Mouse (Mus musculus): Measurements from ENCODE around the gene Atp9a. TPM values are rescaled to one million over a fixed set of nuclear protein-coding genes. Genes with fewer than 3 reads are reported as not detected.

Gene Atp9a
- polyA plus RNA-seq, 1 experiment from 2014 or later, result 1.8 TPM

GRCm38 (mm10) chr2:168660344-168660743 is 81.9 kb downstream of the Atp9a start:
- Histone ChIP-seq H3K4me2 (no peak overlapping the region), H3K27me3 (no peaks in the 10 kb centered on the region), H3K4me3 (replicated peaks) (no peak overlapping the region), H3K9ac (no peak overlapping the region), H3K9me3 (replicated peaks) (no peaks in the 10 kb centered on the region), H3K36me3 (no peaks in the 10 kb centered on the region), H3K27ac (no peak overlapping the region), H3K4me1 (replicated peaks) (0 out of 2 replicates have a peak, but pooled peaks cover under 1% of the 10 kb centered on the region)
- ATAC-seq (ENCODE audit: low read depth) (no peak), DNase-seq (no peak)
- WGBS (ENCODE audit: insufficient replicate concordance), result 41% methylated on average over 5 of the region's 5 CpGs

GRCm38 (mm10) chr2:168658551-168658950 is 83.7 kb downstream of the Atp9a start:
- Histone ChIP-seq H3K36me3 (no peaks in the 10 kb centered on the region), H3K4me2 (no peak overlapping the region), H3K27ac (no peak overlapping the region), H3K9me3 (replicated peaks) (no peaks in the 10 kb centered on the region), H3K27me3 (no peaks in the 10 kb centered on the region), H3K9ac (no peak overlapping the region), H3K4me3 (replicated peaks) (no peak overlapping the region), H3K4me1 (replicated peaks) (peaks cover 16% of the 10 kb centered on the region)
- no peak for ATAC-seq (ENCODE audit: low read depth)
- DNase-seq, result no peak
- 69% methylated on average over 11 of the region's 11 CpGs for WGBS (ENCODE audit: insufficient replicate concordance)

DNA sequence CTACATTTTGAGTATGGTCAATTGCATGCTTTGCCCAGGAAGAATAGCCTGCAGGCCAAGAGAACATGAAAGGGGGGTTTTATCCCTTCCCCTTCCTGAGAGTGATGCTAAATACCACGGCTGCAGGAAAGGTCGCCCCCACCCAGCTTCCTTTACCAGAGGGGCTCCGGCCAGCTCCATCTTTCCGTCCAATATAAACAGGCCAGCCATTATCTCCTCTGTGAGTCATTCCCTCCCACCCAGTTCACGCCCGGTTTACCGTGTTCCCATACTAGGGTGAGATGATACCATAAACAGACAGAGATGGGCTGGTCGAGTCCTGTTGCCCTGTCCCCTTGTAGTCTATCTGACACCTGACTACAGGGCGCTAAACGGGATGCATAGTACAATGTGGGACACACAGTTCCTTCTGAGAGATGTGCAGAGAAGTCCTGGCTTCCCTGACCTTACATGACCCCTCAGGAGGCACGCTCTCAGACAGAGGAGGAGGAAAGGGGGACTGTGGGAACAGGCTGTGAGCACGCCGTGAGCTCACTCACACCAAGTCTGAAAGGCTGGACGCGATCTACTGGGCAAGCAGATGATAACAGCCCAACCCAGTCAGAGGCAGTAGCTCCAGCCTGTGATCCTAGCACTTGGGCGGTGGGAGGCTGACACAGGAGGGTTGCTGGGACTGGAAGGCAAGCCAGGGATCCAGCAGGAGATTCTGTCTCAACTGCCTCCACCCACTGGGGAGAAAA is 85.5 kb downstream of the Atp9a start:
- ATAC-seq (ENCODE audit: low read depth), result no peak
- no peak overlapping the region for H3K4me3 ChIP-seq (replicated peaks)
- 36% methylated on average over 16 of the region's 16 CpGs for WGBS (ENCODE audit: insufficient replicate concordance)

GRCm38 (mm10) chr2:168654983-168655669 is 87.1 kb downstream of the Atp9a start:
- H3K9ac ChIP-seq, result no peak overlapping the region
- no peaks in the 10 kb centered on the region for H3K9me3 ChIP-seq (replicated peaks)
- no peaks in the 10 kb centered on the region for H3K27me3 ChIP-seq
- 47% methylated on average over 17 of the region's 17 CpGs for whole genome bisulfite sequencing (ENCODE audit: insufficient replicate concordance)
- no peak overlapping the region for H3K4me2 ChIP-seq
- no peak overlapping the region for H3K4me3 ChIP-seq (replicated peaks)
- no peak for DNase-seq
- peaks cover 16% of the 10 kb centered on the region for H3K4me1 ChIP-seq (replicated peaks)
- ATAC-seq (ENCODE audit: low read depth), result no peak
- no peak overlapping the region for H3K27ac ChIP-seq
- no peaks in the 10 kb centered on the region for H3K36me3 ChIP-seq

More for the DNA sequence above, 85.5 kb downstream of the Atp9a start:
- Histone ChIP-seq H3K9me3 (replicated peaks) (no peaks in the 10 kb centered on the region), H3K27ac (no peak overlapping the region), H3K4me1 (replicated peaks) (peaks cover 16% of the 10 kb centered on the region), H3K9ac (no peak overlapping the region), H3K4me2 (no peak overlapping the region), H3K27me3 (no peaks in the 10 kb centered on the region), H3K36me3 (no peaks in the 10 kb centered on the region)
- DNase-seq, result no peak

DNA sequence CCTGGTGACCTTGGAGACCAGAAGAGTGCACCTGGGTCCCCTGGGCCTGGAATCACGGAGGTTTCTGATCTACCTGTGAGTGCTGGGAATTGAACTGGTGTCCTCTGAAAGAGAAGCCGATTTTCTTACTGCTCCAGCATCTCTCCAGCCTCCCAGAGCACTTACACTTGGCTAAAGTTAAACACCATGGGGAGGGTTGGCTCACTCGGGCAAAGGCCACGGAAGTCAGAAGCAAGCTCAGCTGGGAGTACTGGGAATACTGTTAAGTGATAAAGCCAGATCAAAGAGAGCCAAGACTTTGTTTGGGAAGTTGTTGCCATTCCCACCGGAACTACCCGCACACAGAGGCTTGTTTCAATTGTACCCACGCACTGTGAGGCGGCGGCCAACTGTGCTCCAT is 87.7 kb downstream of the Atp9a start:
- 60% methylated on average over 9 of the region's 9 CpGs for WGBS (ENCODE audit: insufficient replicate concordance)
- ATAC-seq (ENCODE audit: low read depth), result no peak
- H3K4me3 ChIP-seq (replicated peaks), result no peak overlapping the region
- no peaks in the 10 kb centered on the region for H3K36me3 ChIP-seq
- H3K4me1 ChIP-seq (replicated peaks), result peaks cover 16% of the 10 kb centered on the region
- H3K9me3 ChIP-seq (replicated peaks), result no peaks in the 10 kb centered on the region
- no peak for DNase-seq
- no peak overlapping the region for H3K9ac ChIP-seq
- H3K4me2 ChIP-seq, result no peak overlapping the region
- H3K27me3 ChIP-seq, result no peaks in the 10 kb centered on the region
- H3K27ac ChIP-seq, result no peak overlapping the region

DNA sequence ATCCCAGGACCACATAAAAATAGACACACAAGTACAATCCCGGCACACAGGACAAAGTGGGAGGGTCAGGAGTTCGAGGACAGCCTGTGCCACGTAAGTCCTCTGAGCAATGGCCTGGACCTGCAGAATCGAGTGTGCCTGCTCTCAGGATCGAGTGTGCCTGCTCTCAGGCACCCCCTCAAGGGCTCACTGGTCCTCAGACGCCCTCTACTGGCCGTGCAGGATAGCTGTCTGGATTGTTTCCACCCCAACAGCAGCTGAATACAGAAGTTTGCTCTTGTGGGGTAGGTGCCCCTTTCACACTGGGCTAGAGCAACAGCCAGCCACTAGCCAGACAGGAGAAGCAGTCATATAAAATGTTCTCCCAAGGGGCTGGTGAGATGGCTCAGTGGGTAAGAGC is 90.5 kb downstream of the Atp9a start:
- H3K9me3 ChIP-seq (replicated peaks), result no peaks in the 10 kb centered on the region
- ATAC-seq (ENCODE audit: low read depth), result no peak
- 28% methylated on average over 7 of the region's 7 CpGs for WGBS (ENCODE audit: insufficient replicate concordance)
- DNase-seq, result no peak
- H3K27ac ChIP-seq, result no peak overlapping the region
- H3K4me2 ChIP-seq, result no peak overlapping the region
- no peak overlapping the region for H3K4me3 ChIP-seq (replicated peaks)
- no peaks in the 10 kb centered on the region for H3K36me3 ChIP-seq
- peaks cover 16% of the 10 kb centered on the region for H3K4me1 ChIP-seq (replicated peaks)
- H3K9ac ChIP-seq, result no peak overlapping the region
- H3K27me3 ChIP-seq, result no peaks in the 10 kb centered on the region

DNA sequence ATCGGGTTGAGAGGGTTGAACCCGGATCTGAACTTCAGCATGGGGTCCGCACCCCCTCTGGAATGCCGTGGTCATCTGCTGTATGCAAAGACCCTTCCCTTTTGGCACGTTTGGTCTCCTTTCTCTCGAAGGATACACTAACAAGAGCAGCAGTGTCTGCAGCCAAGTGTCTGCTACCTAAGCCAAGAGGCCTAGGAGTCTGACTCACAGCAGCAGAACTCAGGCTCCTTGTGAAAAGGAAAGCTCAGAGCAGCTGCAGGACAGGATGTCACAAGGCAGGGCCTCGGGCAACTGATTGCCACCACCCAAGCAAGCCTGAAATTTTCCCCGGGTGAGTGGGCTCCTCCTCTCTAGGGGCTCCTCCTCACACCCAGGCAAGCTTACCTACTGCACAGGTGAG is 94.0 kb downstream of the Atp9a start:
- Histone ChIP-seq H3K9me3 (replicated peaks) (no peaks in the 10 kb centered on the region), H3K4me3 (replicated peaks) (no peak overlapping the region), H3K27me3 (no peaks in the 10 kb centered on the region), H3K36me3 (no peaks in the 10 kb centered on the region), H3K9ac (no peak overlapping the region), H3K4me1 (replicated peaks) (no peaks in the 10 kb centered on the region), H3K4me2 (no peak overlapping the region), H3K27ac (no peak overlapping the region)
- ATAC-seq (ENCODE audit: low read depth) (no peak), DNase-seq (no peak)
- WGBS (ENCODE audit: insufficient replicate concordance), result 69% methylated on average over 8 of the region's 8 CpGs

DNA sequence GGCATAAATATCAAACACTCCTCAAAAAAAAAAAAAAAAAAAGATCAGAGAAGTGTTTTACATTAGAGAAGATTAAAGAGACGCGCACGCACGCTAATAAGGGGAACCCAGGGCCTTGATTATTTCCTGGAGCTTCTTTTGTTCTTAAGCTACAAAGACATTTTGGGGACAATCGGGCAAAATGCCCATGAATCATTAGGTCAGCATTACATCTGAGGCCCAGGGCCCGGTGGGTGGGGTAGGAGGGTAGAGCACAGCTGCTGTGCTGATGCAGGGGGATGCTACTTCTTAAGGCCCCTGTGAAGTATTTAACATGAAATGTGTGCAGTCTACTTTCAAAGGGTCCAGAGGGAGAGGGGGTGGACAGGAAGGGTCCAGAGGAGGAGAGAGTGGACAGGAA is 97.4 kb downstream of the Atp9a start:
- ATAC-seq (ENCODE audit: low read depth) (no peak), DNase-seq (no peak)
- no peaks in the 10 kb centered on the region for H3K36me3 ChIP-seq
- H3K4me3 ChIP-seq (replicated peaks), result no peak overlapping the region
- H3K27ac ChIP-seq, result no peak overlapping the region
- H3K9ac ChIP-seq, result no peak overlapping the region
- no peaks in the 10 kb centered on the region for H3K9me3 ChIP-seq (replicated peaks)
- no peak overlapping the region for H3K4me2 ChIP-seq
- no peaks in the 10 kb centered on the region for H3K27me3 ChIP-seq
- H3K4me1 ChIP-seq (replicated peaks), result no peaks in the 10 kb centered on the region
- 75% methylated on average over 6 of the region's 6 CpGs for WGBS (ENCODE audit: insufficient replicate concordance)

GRCm38 (mm10) chr2:168643524-168644177 is 98.6 kb downstream of the Atp9a start:
- Histone ChIP-seq H3K9me3 (replicated peaks) (no peaks in the 10 kb centered on the region), H3K36me3 (no peaks in the 10 kb centered on the region), H3K27ac (no peak overlapping the region), H3K4me1 (replicated peaks) (no peaks in the 10 kb centered on the region), H3K4me3 (replicated peaks) (no peak overlapping the region), H3K9ac (no peak overlapping the region), H3K4me2 (no peak overlapping the region), H3K27me3 (no peaks in the 10 kb centered on the region)
- no peak for ATAC-seq (ENCODE audit: low read depth)
- DNase-seq, result no peak
- 82% methylated on average over 20 of the region's 20 CpGs for WGBS (ENCODE audit: insufficient replicate concordance)

GRCm38 (mm10) chr2:168642187-168642586 is 100.0 kb downstream of the Atp9a start:
- Histone ChIP-seq H3K9ac (no peak overlapping the region), H3K27me3 (peaks cover 8% of the 10 kb centered on the region; the same call in 1 of the 2 replicates), H3K4me2 (no peak overlapping the region), H3K4me3 (replicated peaks) (no peak overlapping the region), H3K9me3 (replicated peaks) (no peaks in the 10 kb centered on the region), H3K36me3 (no peaks in the 10 kb centered on the region), H3K27ac (no peak overlapping the region), H3K4me1 (replicated peaks) (no peaks in the 10 kb centered on the region)
- no peak for ATAC-seq (ENCODE audit: low read depth)
- 74% methylated on average over 11 of the region's 11 CpGs for WGBS (ENCODE audit: insufficient replicate concordance)
- no peak for DNase-seq

DNA sequence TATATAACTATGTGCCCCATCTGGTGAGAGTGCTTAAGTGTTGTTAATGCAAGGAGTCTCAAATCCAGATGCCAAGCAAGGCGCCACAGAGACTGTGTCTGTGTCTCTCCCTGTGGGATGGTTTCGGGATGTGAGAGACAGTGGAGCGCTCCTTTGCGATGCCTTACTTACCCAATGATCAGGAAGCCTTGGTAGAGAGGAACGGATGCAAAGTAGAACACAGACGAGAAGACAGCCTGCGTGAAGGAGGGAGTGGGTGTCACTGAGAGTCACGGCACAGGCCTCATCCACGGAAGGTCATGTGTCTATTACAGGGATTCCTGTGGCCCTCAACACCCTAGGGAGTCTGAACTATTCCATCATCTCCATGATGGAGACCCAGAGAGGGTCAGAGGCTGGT is 101.7 kb downstream of the Atp9a start:
- Histone ChIP-seq H3K4me1 (replicated peaks) (no peaks in the 10 kb centered on the region), H3K36me3 (no peaks in the 10 kb centered on the region), H3K4me2 (no peak overlapping the region), H3K9me3 (replicated peaks) (no peaks in the 10 kb centered on the region), H3K4me3 (replicated peaks) (no peak overlapping the region), H3K27me3 (peaks cover 24% of the 10 kb centered on the region), H3K9ac (no peak overlapping the region), H3K27ac (no peak overlapping the region)
- WGBS (ENCODE audit: insufficient replicate concordance), result 76% methylated on average over 9 of the region's 9 CpGs
- ATAC-seq (ENCODE audit: low read depth) (no peak), DNase-seq (no peak)

All from liver, embryonic 13.5 days (tissue).